Mouse (Mus musculus): Measurements from ENCODE around the gene Cend1.

- TF ChIP-seq POLR2A (IDR thresholded peaks at IDR 0.05; ENCODE audit: insufficient read depth, low read length) (no peak), EP300 (IDR thresholded peaks at IDR 0.05; ENCODE audit: insufficient read depth, low read depth, low read length) (no peak), CTCF (IDR thresholded peaks at IDR 0.05; ENCODE audit: low read depth, low read length) (no peak)
These were observed 12.9 kb upstream of the Cend1 start for GRCm38 (mm10) chr7:141442199-141442598.

Data from ES-Bruce4 (cell line).